Mouse (Mus musculus) B cell, adult 2 months (primary cell): ENCODE measurements around the gene Faap20.
"Not testable (repeated sequence)": the region's sequence is repeated elsewhere in the genome, so short reads cannot be mapped to it uniquely, and the experiment has no call there.

Experiments
- DNase-seq, 2 experiments: peaks; one replicate each; pipeline ENCODE4 v3.0.0; 2022

Faap20 gene

DNA sequence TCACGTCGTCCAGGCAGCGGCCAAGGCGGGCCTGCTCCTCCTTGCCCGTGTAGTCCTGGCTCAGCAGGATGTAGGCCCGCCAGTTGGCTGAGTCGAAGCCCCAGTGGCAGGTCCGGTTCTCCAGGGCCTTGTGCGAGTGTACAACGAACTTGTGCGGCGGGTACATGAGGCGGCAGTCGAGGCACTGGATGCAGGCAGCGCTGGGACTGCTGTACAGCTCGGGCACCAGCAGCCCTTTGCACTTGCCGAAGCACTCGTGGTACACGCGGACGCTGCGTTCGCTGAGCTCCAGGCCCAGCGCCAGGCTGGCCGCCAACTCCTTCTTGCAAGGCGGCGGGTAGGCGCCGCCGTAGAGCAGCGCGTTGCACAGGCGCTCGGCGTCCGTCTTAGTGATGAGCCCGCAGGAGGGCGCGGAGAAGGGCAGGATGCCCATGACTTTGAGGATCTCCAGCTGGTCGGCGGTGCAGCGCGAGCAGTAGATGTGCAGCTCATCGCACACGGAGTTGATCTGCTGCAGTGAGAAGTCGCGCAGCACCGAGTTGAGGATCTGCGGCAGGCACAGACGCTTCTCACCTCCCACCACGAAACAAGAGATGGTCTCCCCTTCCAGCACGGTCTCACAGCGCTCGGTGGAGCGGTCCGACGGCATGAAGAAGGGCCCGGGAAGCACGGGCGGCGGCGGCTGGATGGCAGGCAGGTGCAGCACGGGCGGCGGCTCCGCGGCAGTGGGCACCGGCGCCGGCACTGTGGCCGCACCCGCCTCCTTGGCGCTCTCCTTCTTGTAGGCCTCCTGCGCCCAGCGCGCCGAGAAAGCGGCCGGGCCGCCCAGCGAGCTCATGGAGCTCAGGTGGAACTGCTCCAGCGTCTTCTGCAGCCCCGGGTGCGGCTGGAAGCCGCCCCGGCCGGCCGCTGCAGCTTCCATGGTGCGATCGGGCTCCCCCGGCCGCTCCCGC is 27.7 kb upstream of the Faap20 start:
- DNase-seq, result peak; percentile 59 to 66

DNA sequence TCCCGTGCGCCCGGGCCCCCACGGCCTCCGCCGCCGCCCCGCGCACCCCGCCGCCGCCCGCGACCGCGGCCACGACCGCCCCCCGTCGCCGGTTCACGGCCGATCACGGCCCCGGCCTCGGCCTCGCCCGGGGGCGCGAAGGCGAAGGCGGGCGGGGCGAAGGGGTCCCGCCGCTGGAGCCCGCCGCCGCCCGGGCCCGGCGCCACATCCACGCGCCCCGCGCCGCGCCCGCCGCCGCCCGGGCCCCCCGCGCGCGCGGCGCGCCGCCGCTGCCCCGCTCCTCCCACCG is 27.1 kb upstream of the Faap20 start, which contains the start of gene Ski:
Gene Ski (minus strand): TSS at position 41 of the 289 bp plus-strand sequence.
- no peak for DNase-seq

DNA sequence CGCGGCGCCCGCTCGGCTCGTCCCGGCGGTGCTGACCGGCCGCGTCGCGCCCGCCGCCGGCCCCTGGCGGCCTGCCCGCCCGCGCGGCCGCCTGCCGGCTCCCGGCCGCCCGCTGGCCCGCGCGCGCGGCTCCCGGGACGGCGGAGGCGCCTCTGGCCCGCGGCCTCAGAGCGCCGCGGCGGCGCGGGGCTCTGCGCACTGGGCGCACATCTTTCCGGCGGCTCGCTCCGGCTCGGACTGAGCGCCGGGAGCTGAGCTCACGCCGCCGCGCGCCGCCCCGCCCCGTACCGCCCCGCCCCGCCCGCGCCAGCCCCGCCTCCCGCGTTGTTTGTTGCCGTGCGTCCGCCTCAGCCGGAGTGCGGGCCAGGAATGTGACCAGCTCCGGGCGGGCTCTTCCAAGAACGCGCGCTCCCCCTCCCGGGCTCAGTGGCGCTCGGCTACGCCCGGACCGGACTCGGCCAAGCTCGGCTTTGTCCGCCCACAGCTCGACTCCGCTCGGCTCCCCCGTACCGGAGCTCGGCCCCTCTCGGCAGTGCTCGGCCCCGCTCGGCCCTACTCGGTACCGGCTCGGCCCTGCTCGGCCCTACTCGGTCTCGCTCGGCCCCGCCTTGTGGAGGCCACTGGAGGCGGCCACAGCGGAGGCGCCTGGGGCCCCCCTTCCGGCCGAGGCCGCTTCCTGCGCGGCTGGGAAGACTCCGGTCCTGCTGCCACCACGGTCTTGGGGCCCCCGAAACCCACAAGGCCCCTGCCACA is 26.6 kb upstream of the Faap20 start:
- DNase-seq, result peak; percentile 98

DNA sequence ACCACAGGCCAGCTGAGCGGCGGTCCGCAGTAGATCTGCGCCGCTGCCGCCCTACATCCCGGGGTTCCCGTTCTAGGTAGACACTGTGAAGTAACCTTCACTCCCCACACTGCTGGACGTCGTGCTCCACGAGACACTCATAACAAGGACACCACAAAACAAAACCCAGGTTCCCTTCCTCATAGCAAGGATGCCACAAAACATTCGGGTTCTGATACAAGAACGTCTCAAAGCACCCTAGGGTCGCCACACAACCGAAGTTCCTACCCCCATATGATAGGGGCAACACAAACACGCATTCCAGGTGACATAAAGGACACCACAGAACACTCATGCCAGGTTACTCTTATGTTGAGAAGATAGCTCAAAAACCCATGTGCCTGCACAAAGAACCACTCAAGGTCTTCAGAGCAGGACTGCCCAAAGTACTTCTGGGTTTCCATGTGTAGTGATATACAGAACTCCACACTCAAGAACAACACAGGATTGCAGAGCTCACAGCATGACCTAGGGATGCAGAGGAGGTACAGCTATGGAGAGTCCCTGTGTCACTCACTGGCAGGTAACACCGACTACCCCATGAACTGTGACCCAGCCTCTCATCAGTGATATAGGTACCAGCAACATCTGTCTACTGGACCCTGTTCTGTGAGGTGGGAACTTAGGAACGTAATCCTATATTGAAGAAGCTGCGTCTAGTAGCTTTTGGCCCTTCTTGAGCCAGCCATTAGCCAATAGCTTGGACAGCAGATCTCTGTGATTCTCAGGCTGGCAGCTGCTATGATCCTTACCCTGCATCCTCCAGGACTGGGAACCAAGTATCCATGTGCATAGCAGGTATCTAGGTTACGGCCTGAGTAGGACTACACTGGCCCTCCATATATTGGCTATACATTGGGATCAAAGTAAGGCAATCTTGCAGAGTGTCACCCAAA is 25.7 kb upstream of the Faap20 start:
- DNase-seq, result no peak

DNA sequence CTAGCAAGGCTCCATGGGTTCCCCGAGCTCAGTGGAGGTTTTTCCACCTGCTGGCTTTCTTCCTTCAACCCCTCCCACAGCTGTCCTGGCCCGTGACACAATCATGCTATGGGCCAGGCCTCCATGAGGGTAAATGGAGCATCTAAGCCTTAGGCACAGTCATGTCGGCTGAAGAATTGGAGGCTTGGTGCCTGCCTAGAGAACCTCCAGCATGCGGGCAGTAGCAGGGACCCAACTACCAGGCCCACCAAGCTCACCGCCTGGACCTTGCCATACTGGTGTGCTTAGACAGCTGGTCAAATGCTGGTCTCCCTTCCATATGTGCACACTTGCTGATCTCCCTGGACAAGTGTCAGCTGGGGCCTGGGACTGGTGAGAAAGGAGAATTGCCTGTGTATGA is 23.7 kb upstream of the Faap20 start:
- no peak for DNase-seq

DNA sequence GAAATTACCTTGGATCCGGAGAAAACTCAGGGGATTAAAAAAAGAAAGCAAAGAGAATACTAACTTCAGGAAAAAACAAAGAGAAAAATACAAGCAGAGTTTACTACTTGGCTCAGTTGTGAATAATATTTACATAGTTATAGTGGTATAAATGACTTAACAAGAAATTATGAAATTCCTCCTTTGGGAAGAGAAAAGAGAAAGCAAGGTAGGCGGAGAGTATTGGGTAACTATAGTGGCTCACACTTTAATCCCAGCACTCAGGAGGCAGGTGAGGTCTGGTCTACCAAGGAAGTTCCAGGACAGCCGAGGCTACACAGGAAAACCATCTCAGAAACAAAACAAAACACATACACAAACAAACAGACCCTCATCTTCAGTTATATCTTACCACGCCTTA is 21.6 kb upstream of the Faap20 start:
- no peak for DNase-seq

DNA sequence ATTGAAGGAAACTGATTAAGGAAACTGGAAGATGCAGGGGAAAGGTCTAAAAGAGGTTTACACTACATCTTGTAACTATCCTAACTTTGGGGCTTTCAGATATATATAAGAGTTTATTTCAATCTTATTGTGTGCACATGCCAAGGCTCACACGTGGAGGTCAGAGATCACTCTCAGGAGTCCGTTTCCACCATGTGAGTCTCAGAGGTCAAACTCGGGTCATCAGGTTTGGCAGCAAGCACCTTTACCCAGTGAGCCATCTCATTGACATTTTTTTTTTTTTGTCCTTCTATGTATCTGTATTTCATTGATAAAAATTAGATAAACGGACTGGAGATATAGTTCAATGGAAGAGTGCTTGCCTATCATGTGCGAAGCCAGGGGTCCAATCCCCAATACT is 21.1 kb upstream of the Faap20 start:
- DNase-seq, result no peak

DNA sequence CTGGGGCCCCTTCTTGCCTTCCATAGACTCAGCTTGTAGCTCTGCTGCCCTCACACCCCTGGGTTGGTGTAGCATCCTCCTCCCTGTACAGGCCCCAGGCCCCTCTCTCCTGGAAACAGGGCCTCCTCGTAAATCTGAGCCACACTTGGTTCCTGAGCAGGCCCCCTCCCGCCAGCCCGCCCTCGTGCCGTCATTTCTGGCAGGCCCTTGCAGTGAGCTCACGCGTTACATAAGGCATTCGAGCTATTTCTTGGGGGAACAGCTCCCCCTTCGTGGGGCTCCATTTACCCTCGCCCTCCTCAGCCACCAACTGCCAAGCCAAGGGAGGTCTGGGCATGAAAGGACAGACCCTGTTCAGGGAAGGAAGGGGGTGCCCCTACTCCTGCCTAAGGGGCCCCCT is 15.7 kb upstream of the Faap20 start:
- peak in 1 of 2 experiments; percentile 11 for DNase-seq

DNA sequence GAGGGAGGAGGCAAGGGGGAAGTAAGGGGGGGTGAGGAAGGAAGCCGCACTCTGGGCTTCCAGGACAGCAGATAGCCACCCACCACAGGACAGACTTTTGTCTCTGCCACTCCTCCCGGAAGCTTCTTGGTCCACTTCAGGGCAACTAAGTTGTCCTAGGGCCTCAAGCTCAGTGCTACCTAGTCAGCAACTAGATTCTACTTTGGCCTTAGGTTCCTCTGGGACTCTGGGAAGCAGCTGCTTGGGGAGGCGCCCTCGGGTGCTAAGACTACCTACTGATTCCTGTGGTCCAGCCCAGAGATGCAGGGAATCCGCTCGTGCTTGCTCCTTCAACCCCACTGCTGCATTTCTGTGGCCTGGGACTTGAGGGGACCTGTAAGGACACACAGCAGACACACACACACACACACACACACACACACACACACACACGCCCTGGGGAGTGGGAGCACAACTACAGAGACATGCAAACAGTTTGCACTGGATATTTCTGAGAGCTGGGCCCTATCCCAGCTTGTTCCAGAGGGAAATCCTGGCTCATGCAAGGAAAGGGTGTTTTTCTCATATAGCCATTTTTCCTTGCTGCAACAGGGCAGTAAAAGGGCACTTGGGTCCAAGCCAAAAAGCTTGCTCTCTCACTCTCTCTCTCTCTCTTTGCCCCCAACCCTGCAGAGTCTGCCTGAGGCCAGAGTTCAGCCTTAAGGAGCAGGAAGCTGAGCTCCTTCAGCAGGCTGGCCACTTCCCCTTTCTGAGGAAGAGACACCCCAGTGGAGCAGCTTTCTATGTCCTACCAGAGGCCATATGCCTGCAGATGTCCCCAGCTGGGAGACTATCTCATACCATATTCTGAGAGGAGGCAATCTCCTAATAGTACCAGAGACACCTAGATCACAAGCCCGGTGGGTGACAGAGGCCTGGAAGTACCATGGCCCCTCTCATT is 15.0 kb upstream of the Faap20 start:
- peak; percentile 52 to 58 for DNase-seq

DNA sequence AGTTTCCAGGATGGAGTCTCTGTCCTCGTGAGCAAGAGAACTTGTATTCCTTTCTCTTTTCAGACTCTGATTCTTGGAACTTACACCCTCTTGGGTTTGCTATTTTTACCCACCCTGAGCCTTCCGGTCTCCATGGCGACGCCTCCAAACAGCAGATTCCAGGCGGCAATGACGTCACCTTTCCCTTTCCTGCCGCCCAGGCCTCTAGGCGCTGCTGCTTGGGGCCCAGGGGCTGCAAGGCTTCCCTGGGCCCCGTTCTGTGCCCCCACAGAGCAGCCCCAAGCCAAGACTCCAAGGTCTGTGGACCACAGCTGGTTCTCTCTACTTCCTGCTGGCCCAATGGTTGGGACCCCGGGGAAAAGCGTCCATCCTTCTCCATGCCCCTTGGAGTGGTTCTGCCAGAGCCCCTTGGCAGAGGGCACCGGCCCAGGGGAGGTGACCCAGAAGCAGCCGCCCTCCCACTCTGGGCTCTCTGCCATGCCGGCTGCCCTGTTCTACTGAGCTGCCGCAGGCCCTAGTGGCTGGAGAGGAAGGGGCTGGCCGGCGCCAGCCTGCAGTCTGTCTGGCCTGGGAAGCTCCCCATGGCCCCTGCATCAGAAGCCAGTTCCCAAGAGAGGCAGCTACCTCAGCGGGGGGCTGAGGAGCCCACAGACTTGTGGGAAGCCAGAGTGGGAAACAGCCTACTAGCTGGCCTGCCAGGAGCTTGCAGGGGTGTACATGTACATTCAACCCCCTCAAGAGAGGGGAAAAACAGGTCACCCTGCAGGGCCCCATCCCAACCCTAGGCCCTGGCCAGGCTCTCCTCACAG is 14.1 kb upstream of the Faap20 start:
- peak; percentile 9 to 29 for DNase-seq

DNA sequence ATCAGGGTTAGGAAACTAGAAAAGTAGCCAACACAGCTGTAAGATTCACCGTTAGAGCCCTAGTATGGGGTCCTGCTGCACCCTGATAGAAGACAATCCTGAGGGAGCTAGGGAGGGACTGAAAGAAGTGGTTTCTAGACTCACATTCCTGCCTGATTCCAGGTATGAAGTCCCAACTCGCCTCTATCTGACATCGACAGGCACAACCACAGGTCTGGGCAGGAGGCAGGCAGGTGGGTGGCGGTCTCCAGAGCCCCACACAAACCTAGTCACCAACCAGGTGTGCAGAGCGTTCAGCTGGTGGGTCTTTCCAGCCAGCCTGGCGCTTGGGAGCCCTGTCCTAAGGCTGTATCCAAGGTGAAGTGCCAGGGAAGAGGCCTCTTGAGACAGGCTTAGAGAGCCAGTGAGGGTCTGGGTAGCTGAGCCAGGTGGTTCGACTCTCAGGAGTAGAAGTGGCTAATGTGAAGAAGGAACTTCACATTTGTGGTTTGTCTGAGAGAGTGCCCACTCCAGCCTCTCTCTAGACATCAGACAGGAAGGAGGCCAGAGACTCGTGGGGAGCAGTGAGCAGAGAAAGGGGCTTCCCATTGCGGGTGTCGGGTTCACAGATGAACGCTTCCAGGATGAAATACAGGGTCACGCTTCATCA is 12.7 kb upstream of the Faap20 start:
- peak; percentile 74 to 82 for DNase-seq

DNA sequence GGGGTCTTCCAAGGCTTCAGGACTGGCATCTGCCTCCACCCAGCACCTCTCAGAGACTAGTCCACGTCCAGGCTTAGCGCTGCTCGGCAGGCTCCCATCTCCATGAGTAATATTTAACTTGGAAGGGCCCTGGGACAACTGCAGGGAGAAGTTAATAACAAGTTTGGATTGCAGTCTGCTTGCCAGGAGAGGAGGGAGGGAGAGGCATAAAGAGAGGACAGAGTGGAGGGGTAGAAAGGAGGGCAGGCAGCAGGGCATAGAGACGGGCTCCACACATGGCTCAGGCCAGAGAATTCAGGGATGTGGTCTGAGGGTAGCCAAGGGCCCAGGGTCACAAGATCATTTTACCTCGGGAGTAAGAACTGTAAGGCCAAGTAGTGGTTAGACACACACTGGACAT is 11.3 kb upstream of the Faap20 start:
- no peak for DNase-seq

DNA sequence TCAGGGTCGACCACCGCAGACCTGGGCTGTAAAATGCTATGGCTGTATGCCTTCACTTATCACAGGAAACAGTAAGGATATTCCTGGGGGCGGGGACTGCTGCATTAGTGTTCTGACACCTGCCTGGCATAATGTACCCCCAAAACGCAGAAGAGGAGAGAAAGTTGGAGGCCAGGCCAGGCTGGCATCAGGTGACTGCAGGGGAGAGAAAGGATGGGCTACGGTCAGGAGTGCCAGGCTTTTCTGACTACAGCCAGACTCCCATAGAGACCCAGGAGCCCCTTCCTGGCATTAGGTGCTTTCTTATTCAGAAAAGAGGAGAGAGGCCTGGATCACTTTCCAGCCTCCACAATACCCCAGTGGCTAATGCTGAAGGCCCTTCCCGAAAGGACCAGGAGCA is 10.1 kb upstream of the Faap20 start:
- no peak for DNase-seq

DNA sequence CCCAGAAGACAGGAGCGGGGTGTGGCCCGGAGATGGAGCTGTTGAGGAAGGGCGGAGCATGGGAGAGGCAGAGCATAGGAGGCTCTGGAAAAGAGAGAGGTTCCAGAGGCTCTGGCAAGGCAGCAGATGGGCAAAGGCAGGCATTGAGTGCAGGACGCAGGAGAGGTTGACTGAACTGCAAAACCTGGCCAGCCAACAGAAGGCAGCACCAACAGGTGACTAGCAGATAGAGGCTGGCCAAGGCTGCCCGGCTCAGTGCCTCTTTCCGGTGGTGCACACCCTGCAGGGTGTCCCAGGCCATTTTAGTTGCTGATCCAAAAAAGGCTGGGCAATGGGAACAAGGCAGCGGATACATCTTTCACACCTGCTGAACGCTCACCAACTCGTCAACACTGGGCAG is 7.8 kb upstream of the Faap20 start:
- no peak for DNase-seq

DNA sequence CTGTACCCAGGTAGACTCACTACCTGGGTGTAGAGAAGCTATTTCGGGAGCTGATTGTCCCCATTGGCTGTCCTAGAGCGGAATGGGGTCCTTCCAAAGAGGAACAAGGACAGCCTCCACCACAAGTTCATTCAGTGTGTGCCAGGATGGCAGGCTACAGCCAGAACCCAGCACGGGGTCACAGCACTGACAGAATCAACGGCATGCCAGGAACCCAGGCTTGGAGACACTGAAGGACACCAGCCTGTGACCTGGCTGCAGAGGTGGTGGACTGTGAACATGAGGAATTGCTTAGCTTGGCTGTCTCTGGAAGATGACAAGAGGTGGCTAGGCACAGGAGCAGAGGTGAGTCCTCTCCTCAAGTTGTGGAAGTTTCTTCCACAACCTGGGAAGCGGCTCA is 7.3 kb upstream of the Faap20 start:
- no peak for DNase-seq

DNA sequence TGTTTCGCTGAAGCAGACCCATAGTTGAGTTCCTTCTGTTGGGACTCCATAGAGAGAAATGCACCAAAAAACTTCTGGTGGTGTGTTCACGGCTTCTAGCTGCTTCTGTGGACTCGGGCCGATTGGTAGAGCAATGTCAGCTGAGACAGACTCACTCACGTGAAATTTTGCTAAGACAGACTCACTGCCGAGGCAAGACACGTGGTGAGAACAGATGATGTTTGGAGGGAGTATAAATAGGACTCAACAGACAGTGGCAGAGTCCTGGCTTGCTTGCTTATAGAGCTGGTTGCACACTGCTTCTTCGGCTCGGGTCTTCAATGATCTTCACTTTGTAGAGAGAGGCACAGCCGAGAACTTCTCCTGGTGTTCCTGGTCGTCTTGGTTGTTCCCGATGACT is 6.4 kb upstream of the Faap20 start:
- no peak for DNase-seq

DNA sequence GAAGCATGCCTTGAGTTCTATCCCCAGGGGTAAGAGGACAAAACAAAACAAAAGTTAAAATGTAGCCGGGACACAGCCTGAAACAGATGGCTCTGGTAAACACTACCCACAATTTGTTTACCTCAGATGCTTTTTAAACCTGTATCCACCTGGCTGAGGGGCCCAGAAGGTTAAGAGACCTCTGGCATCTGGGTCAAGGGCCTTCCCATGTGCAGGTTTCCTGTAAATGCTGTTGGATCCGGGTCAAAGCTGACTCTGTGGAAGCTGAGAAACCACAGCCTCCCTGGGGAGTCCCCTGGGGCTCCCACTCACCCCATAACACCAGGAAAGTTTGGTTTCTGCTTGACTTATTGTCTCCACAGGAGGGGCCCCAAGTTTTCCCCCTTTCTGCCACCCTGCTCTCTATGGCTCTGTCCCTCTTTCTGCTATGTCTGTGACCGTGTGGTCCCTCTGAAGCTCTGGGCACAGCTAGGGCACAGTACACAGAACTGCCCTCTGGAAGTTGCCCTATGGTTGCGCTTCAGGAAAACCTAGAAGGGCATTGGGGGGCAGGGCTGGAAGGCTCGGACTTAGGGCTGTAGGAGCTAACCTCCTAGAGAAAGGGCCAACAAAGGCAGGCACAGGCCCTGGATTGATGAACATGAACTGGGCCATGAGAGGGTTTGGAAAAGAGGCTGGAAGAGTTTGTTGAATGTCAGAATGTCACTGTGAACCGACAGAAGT is 3.7 kb upstream of the Faap20 start:
- DNase-seq, result no peak

DNA sequence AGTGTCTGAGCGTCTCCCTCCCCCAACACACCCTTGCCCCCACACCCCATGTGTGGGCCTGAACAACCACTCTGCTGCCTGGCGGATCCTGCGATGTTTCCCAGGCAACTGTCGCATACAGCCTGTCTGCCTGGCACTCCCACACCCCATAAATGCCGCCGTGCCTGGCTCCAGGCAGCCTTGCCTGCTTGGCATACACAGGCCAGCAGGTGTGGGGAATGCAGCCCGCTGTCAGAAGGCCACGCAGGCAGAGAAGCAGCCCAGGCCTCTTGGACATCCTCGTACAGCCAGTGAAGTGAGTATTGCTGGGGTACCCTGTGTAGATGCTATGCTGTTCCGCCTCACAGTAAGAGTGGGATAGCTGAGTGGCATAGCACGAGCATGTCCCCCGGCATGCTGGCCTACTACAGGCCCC is 2.9 kb upstream of the Faap20 start:
- no peak for DNase-seq

DNA sequence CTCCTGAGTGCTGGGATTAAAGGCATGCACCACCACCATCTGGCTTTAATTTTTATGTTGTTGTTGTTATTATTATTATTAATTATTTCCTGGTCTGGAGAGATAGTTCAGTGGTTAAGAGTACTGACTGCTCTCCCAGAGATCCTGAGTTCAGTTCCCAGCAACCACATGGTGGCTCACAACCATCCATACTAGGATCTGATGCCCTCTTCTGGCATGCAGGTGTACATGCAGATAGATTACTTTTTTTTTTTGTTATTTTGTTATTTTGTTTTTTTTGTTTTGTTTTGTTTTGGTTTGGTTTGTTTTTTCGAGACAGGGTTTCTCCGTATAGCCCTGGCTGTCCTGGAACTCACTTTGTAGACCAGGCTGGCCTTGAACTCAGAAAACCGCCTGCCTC is 1.5 kb upstream of the Faap20 start:
- DNase-seq, result not testable (repeated sequence)

DNA sequence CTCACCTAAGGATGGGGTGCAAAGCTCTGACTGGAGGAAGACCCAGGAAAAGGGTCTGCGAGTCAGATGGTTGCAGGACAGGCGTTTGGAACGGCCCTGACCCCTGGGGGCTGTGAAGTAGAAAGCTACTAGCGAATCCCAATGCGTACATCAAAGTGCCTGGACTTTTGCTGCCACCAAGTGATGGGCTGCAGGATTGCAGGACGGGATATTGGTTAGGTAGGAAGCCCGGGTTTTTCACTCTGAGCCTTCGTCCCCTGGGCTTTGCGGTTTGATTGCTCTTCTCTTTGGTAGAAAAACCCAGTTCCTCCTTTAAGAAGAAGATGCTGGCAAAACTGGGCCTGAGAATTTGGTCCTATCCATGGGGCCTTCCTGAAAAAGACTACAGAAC is 350 bp upstream of the Faap20 start:
- peak; percentile 95 to 96 for DNase-seq
